In genomic region chr10:24711480-24712366, GRCm38 (mm10) we compare ENCODE assay signal across 8 mouse cellular contexts. TPM values are rescaled to one million over a fixed set of nuclear protein-coding genes. Genes with fewer than 3 reads are reported as not detected.
DNase-seq lines count a peak whose midpoint lies in the region; ATAC-seq and TF ChIP-seq lines count a peak whose summit lies in the region.

Gene Enpp1, minus strand, starts transcription at chr10:24712159.

- DNase-seq in frontal cortex, postnatal 36 days (ENCODE audit: low spot score in 2 of 2) = peak; percentile 4 to 16
- DNase-seq in frontal cortex, postnatal 25 days (ENCODE audit: low spot score in 2 of 2) = no peak
- DNase-seq in embryo, embryonic 11 days = peak; percentile 76
- peak; percentile 78 to 80 for DNase-seq in heart, adult 18-20 months
- DNase-seq in spleen, postnatal 14 days (ENCODE audit: low spot score in 2 of 2) = peak; percentile 26 to 37

- peak; percentile 21; the same call in 1 of the 2 replicates for TF ChIP-seq CTCF in intestine, postnatal 0 days (IDR thresholded peaks at IDR 0.05; ENCODE audit: low read depth)

- H3K27ac ChIP-seq in intestine, postnatal 0 days (ENCODE audit: low read depth, low read length) = peak within 1 kb of the TSS; percentile 35; the same call in 1 of the 2 replicates
- H3K27ac ChIP-seq in liver, embryonic 12.5 days = no peak within 1 kb of the TSS

- no peaks in the 10 kb centered on the region for H3K36me3 ChIP-seq in intestine, postnatal 0 days (ENCODE audit: control insufficient read depth, insufficient read depth)
- H3K36me3 ChIP-seq in liver, embryonic 12.5 days = no peaks in the 10 kb centered on the region

- under 1% methylated on average over 69 of the region's 79 CpGs for WGBS in intestine, postnatal 0 days
- WGBS in liver, embryonic 12.5 days (ENCODE audit: insufficient replicate concordance) = under 1% methylated on average over 79 of the region's 79 CpGs

- H3K27me3 ChIP-seq in intestine, postnatal 0 days (replicated peaks; ENCODE audit: control insufficient read depth, insufficient read depth, low read length) = no peaks in the 10 kb centered on the region
- H3K27me3 ChIP-seq in liver, embryonic 12.5 days (replicated peaks) = peaks cover 32% of the 10 kb centered on the region

- peak; percentile 78 for ATAC-seq in intestine, postnatal 0 days
- ATAC-seq in liver, embryonic 12.5 days = peak; percentile 81
- peak; percentile 47 for ATAC-seq in monocyte, adult 5-6 weeks (replicated peaks; ENCODE audit: insufficient number of reproducible peaks, low FRiP score, low TSS enrichment, poor library complexity, severe bottlenecking)

- peak within 1 kb of the TSS; percentile 83 for H3K4me3 ChIP-seq in intestine, postnatal 0 days (ENCODE audit: low read depth, low read length)
- peak within 1 kb of the TSS; percentile 67 for H3K4me3 ChIP-seq in liver, embryonic 12.5 days

- H3K9me3 ChIP-seq in intestine, postnatal 0 days (ENCODE audit: control insufficient read depth) = no peaks in the 10 kb centered on the region
- H3K9me3 ChIP-seq in liver, embryonic 12.5 days (replicated peaks) = no peaks in the 10 kb centered on the region

- peak within 1 kb of the TSS; percentile 100 for H3K4me2 ChIP-seq in intestine, postnatal 0 days (replicated peaks; ENCODE audit: low read depth)
- H3K4me2 ChIP-seq in liver, embryonic 12.5 days = peak within 1 kb of the TSS; percentile 97

- H3K4me1 ChIP-seq in intestine, postnatal 0 days (replicated peaks; ENCODE audit: control insufficient read depth, insufficient read depth, low read length) = 0 out of 2 replicates have a peak, but pooled peaks cover 2% of the 10 kb centered on the region
- H3K4me1 ChIP-seq in liver, embryonic 12.5 days = peaks cover 17% of the 10 kb centered on the region; the same call in 1 of the 2 replicates

- peak within 1 kb of the TSS; percentile 75 for H3K9ac ChIP-seq in intestine, postnatal 0 days (ENCODE audit: low read depth, low read length)
- H3K9ac ChIP-seq in liver, embryonic 12.5 days = peak within 1 kb of the TSS; percentile 69

RNA-seq across cellular contexts. Expression of gene Enpp1, which starts in this region (rescaled TPM):
- total RNA-seq in heart, adult 18-20 months (2021) = 1 to 10 TPM; 4.7 to 5.1 TPM
- polyA plus RNA-seq in intestine, postnatal 0 days (2015; fragmentation: Nextera tagmentation; extraction: Ambion mirVana) = 14.1 and 14.7 TPM in 2 replicates
- polyA plus RNA-seq in liver, embryonic 12.5 days (2016; fragmentation: Nextera tagmentation; extraction: Ambion mirVana) = 1.5 and 2.1 TPM in 2 replicates
- total RNA-seq in monocyte, adult 5-6 weeks (2017) = 7.9 to 13.7 TPM (median 10.3 TPM) in 3 replicates

Comparison
In these comparisons a context has a peak if more than half of its experiments do, and no peak if none do; other contexts are left out.
1. DNase-seq: peak in frontal cortex, postnatal 36 days (2 of 2), embryo, embryonic 11 days (single experiment), heart, adult 18-20 months (2 of 2) and spleen, postnatal 14 days (2 of 2); none in frontal cortex, postnatal 25 days (0 of 2).
2. Peak in every context shown above with its lines, with median percentiles within 50 percentile points of each other: ATAC-seq.